Mouse (Mus musculus) kidney, embryonic 14.5 days (tissue): ENCODE data around the gene Slc39a11. TPM values are rescaled to one million over a fixed set of nuclear protein-coding genes. Genes with fewer than 3 reads are reported as not detected.

Source experiments
- ATAC-seq: fragments of 200-750 bp; cut with Nextera tagmentation; 2 replicates; pipeline ENCODE4 v1.8.0; 2017; ENCODE audit warnings: moderate number of reproducible peaks, mild to moderate bottlenecking, moderate TSS enrichment, moderate library complexity; ENCODE audit not compliant: low FRiP score, low TSS enrichment
- H3K27ac ChIP-seq: fragments of 300-500 bp; sonication (generic); 2 replicates; pipeline ENCODE4 v1.5.1; 2014; ENCODE audit warnings: low read depth, mild to moderate bottlenecking, low read length, moderate library complexity, mixed read lengths
- H3K27me3 ChIP-seq: fragments of 300-500 bp; sonication (generic); 2 replicates; pipeline ENCODE4 v1.6.1; 2014; ENCODE audit warnings: mild to moderate bottlenecking, low read length; ENCODE audit not compliant: control insufficient read depth, insufficient read depth
- H3K36me3 ChIP-seq: fragments of 300-500 bp; sonication (generic); 2 replicates; pipeline ENCODE4 v1.6.1; 2014; ENCODE audit warnings: low read length, mixed read lengths; ENCODE audit not compliant: control insufficient read depth, insufficient read depth
- H3K4me1 ChIP-seq: fragments of 300-500 bp; sonication (generic); 2 replicates; pipeline ENCODE4 v1.6.1; 2014; ENCODE audit warnings: low read length, mixed read lengths; ENCODE audit not compliant: control insufficient read depth, insufficient read depth
- H3K4me2 ChIP-seq: fragments of 300-500 bp; sonication (generic); replicated peaks from 2 replicates; pipeline ENCODE4 v1.6.1; 2014; ENCODE audit warnings: low read depth, mild to moderate bottlenecking, low read length
- H3K4me3 ChIP-seq: fragments of 300-500 bp; sonication (generic); 2 replicates; pipeline ENCODE4 v1.5.1; 2014; ENCODE audit warnings: mild to moderate bottlenecking, low read length
- H3K9ac ChIP-seq: fragments of 300-500 bp; sonication (generic); 2 replicates; pipeline ENCODE4 v1.6.1; 2014; ENCODE audit warnings: low read depth, mild to moderate bottlenecking, low read length, moderate library complexity
- H3K9me3 ChIP-seq: fragments of 300-500 bp; sonication (generic); 2 replicates; pipeline ENCODE4 v1.6.1; 2016; ENCODE audit warnings: low read length; ENCODE audit not compliant: control insufficient read depth
- WGBS: fragments of 180-500 bp; shearing (Covaris S2); extraction: QIAGEN DNeasy Blood & Tissue Kit; methylation state at CpG from one replicate; pipeline ENCODE4 v1.1.7; 2014; 5-methylcytosine and 5-hydroxymethylcytosine counted together
- polyA plus RNA-seq: library from polyadenylated mRNA; unstranded; fragments of >200 nt; fragmentation: Nextera tagmentation; extraction: Ambion mirVana; gene quantifications from 2 replicates; pipeline ENCODE4 v1.2.1, GENCODE M21; 2014

Gene Slc39a11
- polyA plus RNA-seq, 1 experiment from 2014 or later, result 16.4 TPM

DNA sequence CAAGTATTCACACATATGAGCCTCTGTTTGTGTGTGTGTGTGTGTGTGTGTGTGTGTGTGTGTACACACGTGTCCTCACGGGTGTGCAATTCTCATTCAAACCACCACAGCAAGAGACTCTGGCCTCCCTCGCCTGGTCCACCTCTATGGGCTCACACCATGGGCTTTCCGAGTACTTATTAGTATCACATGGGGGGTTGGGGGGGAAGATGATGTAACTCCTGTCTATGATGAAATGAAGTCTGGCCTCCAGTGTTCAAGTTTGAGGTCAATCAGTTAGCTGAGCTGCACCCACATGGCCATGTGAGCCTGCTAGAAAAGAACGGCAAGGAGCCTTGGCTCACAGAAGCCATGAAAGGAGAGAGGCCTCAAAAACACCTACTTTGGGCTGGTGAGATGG is 16.5 kb downstream of the Slc39a11 start:
- H3K27ac ChIP-seq, result no peak overlapping the region
- no peak overlapping the region for H3K4me3 ChIP-seq
- H3K4me1 ChIP-seq, result 0 out of 2 replicates have a peak, but pooled peaks cover 3% of the 10 kb centered on the region
- 92% methylated on average over 5 of the region's 5 CpGs for WGBS
- H3K4me2 ChIP-seq, result no peak overlapping the region
- H3K9ac ChIP-seq, result no peak overlapping the region
- no peaks in the 10 kb centered on the region for H3K27me3 ChIP-seq
- peaks cover 5% of the 10 kb centered on the region; the same call in 1 of the 2 replicates for H3K9me3 ChIP-seq
- no peak for ATAC-seq
- H3K36me3 ChIP-seq, result no peaks in the 10 kb centered on the region

DNA sequence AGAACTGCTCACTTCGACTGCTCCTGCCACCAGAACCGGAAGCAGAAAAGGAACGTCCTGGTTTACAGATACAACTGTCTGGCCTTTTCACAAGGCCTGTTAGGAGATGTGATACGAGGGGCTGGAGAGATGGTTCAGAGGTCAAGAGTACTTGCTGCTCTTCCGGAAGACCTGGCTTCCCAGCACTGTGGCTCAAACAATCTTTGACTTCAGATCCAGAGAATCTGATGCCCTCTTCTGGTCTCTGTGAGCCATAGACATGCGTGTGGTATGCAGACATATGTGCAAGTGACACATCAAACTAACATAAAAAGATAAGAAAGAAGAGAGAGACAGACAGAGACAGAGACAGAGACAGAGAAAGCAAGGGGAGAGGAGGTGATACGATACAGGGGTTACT is 17.6 kb downstream of the Slc39a11 start:
- WGBS, result 78% methylated on average over 7 of the region's 7 CpGs
- H3K4me1 ChIP-seq, result 0 out of 2 replicates have a peak, but pooled peaks cover 3% of the 10 kb centered on the region
- ATAC-seq, result no peak
- H3K4me3 ChIP-seq, result no peak overlapping the region
- H3K9ac ChIP-seq, result no peak overlapping the region
- no peaks in the 10 kb centered on the region for H3K36me3 ChIP-seq
- no peak overlapping the region for H3K4me2 ChIP-seq
- H3K27me3 ChIP-seq, result no peaks in the 10 kb centered on the region
- no peak overlapping the region for H3K27ac ChIP-seq
- H3K9me3 ChIP-seq, result no peaks in the 10 kb centered on the region

DNA sequence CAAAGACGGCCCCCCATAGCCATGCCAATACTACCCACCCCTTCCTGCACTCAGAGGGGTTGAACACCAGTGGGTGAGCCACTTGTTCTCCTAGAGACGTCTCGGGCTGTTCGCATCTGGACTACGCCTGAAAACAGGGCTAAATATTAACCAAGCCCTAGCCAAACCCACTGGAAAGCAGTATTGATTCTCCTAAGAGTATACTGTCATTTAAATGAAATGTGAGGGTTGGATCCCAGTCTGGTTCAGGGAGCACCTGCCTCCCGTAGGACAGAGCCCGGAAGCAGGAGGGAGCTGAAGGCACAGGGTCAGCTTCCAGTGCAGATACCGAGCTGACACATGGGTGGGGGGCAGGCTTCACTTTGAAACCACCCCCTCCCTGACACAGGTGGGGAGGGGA is 18.0 kb downstream of the Slc39a11 start:
- no peak for ATAC-seq
- H3K36me3 ChIP-seq, result no peaks in the 10 kb centered on the region
- H3K27me3 ChIP-seq, result no peaks in the 10 kb centered on the region
- no peak overlapping the region for H3K4me2 ChIP-seq
- H3K4me3 ChIP-seq, result no peak overlapping the region
- 0 out of 2 replicates have a peak, but pooled peaks cover 3% of the 10 kb centered on the region for H3K4me1 ChIP-seq
- no peaks in the 10 kb centered on the region for H3K9me3 ChIP-seq
- no peak overlapping the region for H3K27ac ChIP-seq
- WGBS, result 65% methylated on average over 8 of the region's 8 CpGs
- H3K9ac ChIP-seq, result no peak overlapping the region

DNA sequence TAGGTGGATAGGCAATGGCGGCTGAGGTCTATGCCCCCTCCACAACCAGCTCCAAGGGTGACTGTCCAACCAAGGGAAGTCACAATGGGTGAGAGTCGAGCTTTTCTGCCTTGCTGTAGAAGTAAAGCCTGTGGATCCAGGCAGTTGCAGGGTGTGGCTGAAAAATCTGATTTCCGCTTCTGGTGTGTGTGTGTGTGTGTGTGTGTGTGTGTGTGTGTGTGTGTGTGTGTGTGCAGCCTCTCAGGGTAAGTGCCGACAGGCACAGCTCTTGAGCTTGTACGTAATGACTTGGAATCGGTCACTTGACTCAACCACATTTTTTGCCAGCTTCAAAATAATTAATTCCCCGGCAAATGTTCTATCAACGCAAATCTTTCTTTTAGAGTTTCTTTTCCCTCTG is 18.6 kb downstream of the Slc39a11 start:
- Histone ChIP-seq H3K9me3 (no peaks in the 10 kb centered on the region), H3K27ac (no peak overlapping the region), H3K27me3 (no peaks in the 10 kb centered on the region), H3K4me1 (0 out of 2 replicates have a peak, but pooled peaks cover 3% of the 10 kb centered on the region), H3K36me3 (no peaks in the 10 kb centered on the region), H3K4me2 (no peak overlapping the region), H3K4me3 (no peak overlapping the region), H3K9ac (no peak overlapping the region)
- ATAC-seq, result no peak
- 80% methylated on average over 8 of the region's 8 CpGs for WGBS

DNA sequence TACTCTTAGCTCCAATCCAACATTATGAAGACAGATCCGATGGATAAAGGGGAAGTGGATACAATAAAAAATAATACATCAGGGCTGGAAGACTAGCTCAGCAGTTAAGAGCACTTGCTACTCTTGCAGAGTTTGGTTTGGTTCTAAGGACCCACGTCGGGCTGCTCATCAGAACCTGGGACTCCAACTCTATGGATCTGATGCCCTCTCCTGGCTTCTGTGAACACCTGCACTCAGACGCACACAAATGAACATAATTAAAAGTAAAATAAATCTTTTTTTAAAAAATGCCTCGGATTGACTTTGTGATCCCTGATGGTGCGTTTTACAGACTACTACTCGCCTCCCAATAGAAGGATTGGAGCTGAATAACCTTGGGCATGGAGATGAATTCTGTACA is 19.2 kb downstream of the Slc39a11 start:
- WGBS, result 53% methylated on average over 7 of the region's 7 CpGs
- no peak overlapping the region for H3K4me3 ChIP-seq

DNA sequence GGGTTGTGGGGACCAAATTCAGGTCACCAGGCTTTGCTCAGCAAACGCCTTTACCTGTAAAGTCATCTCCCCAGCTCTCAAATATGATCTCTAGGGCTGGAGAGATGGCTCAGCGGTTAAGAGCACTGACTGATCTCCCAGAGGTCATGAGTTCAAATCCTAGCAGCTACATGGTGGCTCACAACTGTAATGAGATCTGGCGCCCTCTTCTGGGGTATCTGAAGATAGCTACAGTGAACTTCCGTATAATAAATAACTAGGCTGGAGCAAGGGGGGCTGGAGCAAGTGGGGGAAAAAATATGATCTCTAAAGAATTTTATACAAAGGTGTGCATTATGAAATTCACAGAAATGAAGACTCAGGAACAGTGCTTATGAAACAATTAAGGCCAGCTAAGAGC is 22.1 kb downstream of the Slc39a11 start:
- H3K36me3 ChIP-seq, result no peaks in the 10 kb centered on the region
- H3K9ac ChIP-seq, result no peak overlapping the region
- H3K4me2 ChIP-seq, result no peak overlapping the region
- H3K27ac ChIP-seq, result no peak overlapping the region
- H3K4me3 ChIP-seq, result no peak overlapping the region
- H3K27me3 ChIP-seq, result no peaks in the 10 kb centered on the region
- WGBS, result 57% methylated on average over 4 of the region's 4 CpGs
- no peak for ATAC-seq
- H3K4me1 ChIP-seq, result 0 out of 2 replicates have a peak, but pooled peaks cover 3% of the 10 kb centered on the region
- no peaks in the 10 kb centered on the region for H3K9me3 ChIP-seq

More for the DNA sequence above, 19.2 kb downstream of the Slc39a11 start:
- Histone ChIP-seq H3K36me3 (no peaks in the 10 kb centered on the region), H3K4me2 (no peak overlapping the region), H3K9me3 (no peaks in the 10 kb centered on the region), H3K27ac (no peak overlapping the region), H3K9ac (no peak overlapping the region), H3K4me1 (0 out of 2 replicates have a peak, but pooled peaks cover 3% of the 10 kb centered on the region), H3K27me3 (no peaks in the 10 kb centered on the region)
- no peak for ATAC-seq

DNA sequence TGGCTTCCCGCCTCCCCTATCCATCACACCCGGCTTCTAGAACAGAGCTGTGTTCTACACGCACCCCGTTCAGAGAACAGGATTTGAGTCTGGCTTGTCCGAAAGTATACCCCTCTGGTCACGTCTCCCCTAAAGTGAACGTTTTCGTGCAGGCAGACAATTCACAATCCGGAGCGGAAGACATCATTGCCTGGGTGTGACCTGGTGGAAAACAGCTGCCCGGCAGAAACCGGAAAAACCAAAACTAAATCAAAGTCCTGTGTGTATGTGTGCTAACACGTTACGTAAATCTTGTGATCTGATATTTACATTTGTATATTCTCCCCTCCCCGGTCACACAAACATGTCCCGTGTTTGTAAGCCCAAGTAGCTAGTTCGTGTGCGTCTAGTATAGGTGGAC is 24.4 kb downstream of the Slc39a11 start:
- Histone ChIP-seq H3K4me2 (no peak overlapping the region), H3K4me1 (no peaks in the 10 kb centered on the region), H3K36me3 (no peaks in the 10 kb centered on the region), H3K9me3 (no peaks in the 10 kb centered on the region), H3K27me3 (peaks cover 11% of the 10 kb centered on the region; the same call in 1 of the 2 replicates), H3K27ac (no peak overlapping the region), H3K9ac (no peak overlapping the region), H3K4me3 (no peak overlapping the region)
- WGBS, result 95% methylated on average over 18 of the region's 18 CpGs
- no peak for ATAC-seq

DNA sequence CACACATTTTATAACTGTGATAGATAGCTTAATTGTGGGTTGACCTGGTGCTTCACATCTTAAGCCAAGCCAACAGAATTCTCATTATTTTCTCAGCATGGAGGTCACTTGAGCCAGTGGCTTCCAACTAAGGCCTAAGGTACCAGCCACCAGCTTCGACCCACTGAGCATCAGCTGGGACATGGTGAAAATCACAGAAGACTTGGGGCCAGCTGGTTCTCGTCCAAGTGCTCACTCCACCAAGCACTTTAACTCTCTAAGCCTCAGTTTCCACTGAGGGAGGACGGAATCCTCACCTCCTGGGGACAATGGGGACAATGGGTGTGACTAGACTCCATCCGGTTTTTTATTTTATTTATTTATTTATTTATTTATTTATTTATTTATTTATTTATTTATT is 27.9 kb downstream of the Slc39a11 start:
- Histone ChIP-seq H3K4me1 (peaks cover 24% of the 10 kb centered on the region), H3K4me3 (no peak overlapping the region), H3K9me3 (no peaks in the 10 kb centered on the region), H3K27ac (no peak overlapping the region), H3K27me3 (peaks cover 27% of the 10 kb centered on the region), H3K4me2 (no peak overlapping the region), H3K9ac (no peak overlapping the region), H3K36me3 (no peaks in the 10 kb centered on the region)
- no peak for ATAC-seq
- 84% methylated on average over 4 of the region's 4 CpGs for WGBS

DNA sequence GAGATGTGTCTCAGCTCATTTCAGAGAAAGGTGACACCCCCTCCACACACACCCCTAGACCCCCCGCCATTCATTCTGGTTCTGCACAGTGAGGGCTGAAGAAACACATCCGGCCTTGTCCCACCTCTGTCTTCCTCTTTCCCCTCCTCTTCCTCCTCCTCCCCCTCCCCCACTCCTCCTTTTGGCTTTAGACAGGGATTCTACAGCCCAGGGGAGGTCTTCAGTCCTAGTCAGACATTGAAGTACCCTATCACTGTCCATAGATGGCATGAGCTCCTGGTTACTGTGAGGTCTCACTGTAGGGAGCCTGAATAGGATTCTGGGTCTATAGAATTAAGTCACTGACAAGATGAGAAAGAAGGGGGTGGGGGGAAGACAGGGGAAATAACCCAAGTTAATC is 28.9 kb downstream of the Slc39a11 start:
- no peak for ATAC-seq
- no peaks in the 10 kb centered on the region for H3K9me3 ChIP-seq
- H3K36me3 ChIP-seq, result no peaks in the 10 kb centered on the region
- peaks cover 24% of the 10 kb centered on the region for H3K4me1 ChIP-seq
- 53% methylated on average over 2 of the region's 2 CpGs for WGBS
- no peak overlapping the region for H3K27ac ChIP-seq
- no peak overlapping the region for H3K4me2 ChIP-seq
- peaks cover 27% of the 10 kb centered on the region for H3K27me3 ChIP-seq
- H3K9ac ChIP-seq, result no peak overlapping the region
- H3K4me3 ChIP-seq, result no peak overlapping the region
